Mouse (Mus musculus) thymus, adult 2 months (tissue): ENCODE data around the gene Tbx4.

Source experiments
- CTCF ChIP-seq: fragments of 200-500 bp; IDR thresholded peaks from 2 replicates; pipeline ENCODE4 v1.5.1; 2012; ENCODE audit warnings: mild to moderate bottlenecking, control low read depth, low read length, moderate library complexity, borderline replicate concordance; ENCODE audit not compliant: control insufficient read depth, poor library complexity, insufficient read depth; ENCODE audit errors: extremely low read depth
- POLR2A ChIP-seq: fragments of 200-500 bp; IDR thresholded peaks from 2 replicates; pipeline ENCODE4 v1.6.1; 2012; ENCODE audit warnings: mild to moderate bottlenecking, low read length, control low read depth, moderate library complexity; ENCODE audit not compliant: control insufficient read depth, poor library complexity, insufficient read depth; ENCODE audit errors: extremely low read depth

DNA sequence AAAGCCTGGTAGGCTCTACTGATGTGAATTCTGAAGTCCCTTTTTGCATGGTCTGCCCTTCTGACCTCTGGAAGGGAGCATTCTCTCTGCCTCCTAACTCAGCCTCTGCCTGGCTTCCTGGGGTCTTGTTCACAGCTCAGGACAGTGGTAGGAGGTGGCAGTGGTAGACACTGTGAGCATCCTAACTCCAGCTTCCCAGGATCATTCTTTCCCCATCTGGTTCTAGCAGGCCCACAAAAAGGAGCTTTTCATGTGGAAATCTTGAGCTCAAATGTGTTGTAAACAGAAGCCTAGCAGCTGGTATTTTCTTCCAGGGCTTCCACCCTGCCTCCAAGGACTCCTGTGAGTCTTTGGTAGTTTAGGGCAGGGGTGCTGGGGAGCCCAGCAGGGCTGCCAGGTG lies 14.1 kb downstream of the Tbx4 start:
- no peak for TF ChIP-seq CTCF
- TF ChIP-seq POLR2A, result no peak
